Mouse (Mus musculus) forebrain, embryonic 16.5 days (tissue): ENCODE measurements around the gene Aifm1. TPM values are rescaled to one million over a fixed set of nuclear protein-coding genes. Genes with fewer than 3 reads are reported as not detected.

Experiments used
- ATAC-seq: fragments of 200-750 bp; cut with Nextera tagmentation; 2 replicates; pipeline ENCODE4 v1.8.0; 2017; ENCODE audit warnings: mild to moderate bottlenecking, moderate library complexity
- H3K27ac ChIP-seq: fragments of 300-500 bp; sonication (generic); 2 replicates; pipeline ENCODE4 v1.5.1; 2014; ENCODE audit warnings: low read length, control low read depth
- H3K27me3 ChIP-seq: fragments of 300-500 bp; sonication (generic); replicated peaks from 2 replicates; pipeline ENCODE4 v1.6.1; 2014; ENCODE audit warnings: low read length; ENCODE audit not compliant: control insufficient read depth, insufficient read depth
- H3K36me3 ChIP-seq: fragments of 300-500 bp; sonication (generic); 2 replicates; pipeline ENCODE4 v1.6.1; 2014; ENCODE audit not compliant: control insufficient read depth, insufficient read depth
- H3K4me1 ChIP-seq: fragments of 300-500 bp; sonication (generic); replicated peaks from 2 replicates; pipeline ENCODE4 v1.6.1; 2014; ENCODE audit warnings: low read length; ENCODE audit not compliant: control insufficient read depth, insufficient read depth
- H3K4me2 ChIP-seq: fragments of 300-500 bp; sonication (generic); 2 replicates; pipeline ENCODE4 v1.6.1; 2014; ENCODE audit warnings: mild to moderate bottlenecking, low read length, control low read depth
- H3K4me3 ChIP-seq: fragments of 300-500 bp; sonication (generic); replicated peaks from 2 replicates; pipeline ENCODE4 v1.5.1; 2014; ENCODE audit warnings: mild to moderate bottlenecking, low read length, control low read depth
- H3K9ac ChIP-seq: fragments of 300-500 bp; sonication (generic); replicated peaks from 2 replicates; pipeline ENCODE4 v1.6.1; 2014; ENCODE audit warnings: low read depth, low read length, control low read depth
- H3K9me3 ChIP-seq: fragments of 300-500 bp; sonication (generic); 2 replicates; pipeline ENCODE4 v1.6.1; 2016; ENCODE audit warnings: low read length; ENCODE audit not compliant: control insufficient read depth
- WGBS: fragments of 180-500 bp; shearing (Covaris S2); extraction: QIAGEN DNeasy Blood & Tissue Kit; methylation state at CpG from one replicate; pipeline ENCODE4 v1.1.7; 2014; 5-methylcytosine and 5-hydroxymethylcytosine counted together
- polyA plus RNA-seq: library from polyadenylated mRNA; unstranded; fragments of >200 nt; fragmentation: Nextera tagmentation; extraction: Ambion mirVana; gene quantifications from 2 replicates; pipeline ENCODE4 v1.2.1, GENCODE M21; 2015

The Aifm1 gene
- polyA plus RNA-seq, 1 experiment from 2014 or later, result 47.7 TPM

GRCm38 (mm10) chrX:48462754-48463507 is 50.4 kb downstream of the Aifm1 start, which contains the start of gene Elf4:
Gene Elf4 (minus strand): TSS chrX:48463132.
- H3K4me3 ChIP-seq, result peak within 1 kb of the TSS; percentile 27
- H3K27ac ChIP-seq, result no peak within 1 kb of the TSS
- no peaks in the 10 kb centered on the region for H3K27me3 ChIP-seq
- no peaks in the 10 kb centered on the region for H3K36me3 ChIP-seq
- H3K4me1 ChIP-seq, result 0 out of 2 replicates have a peak, but pooled peaks cover 2% of the 10 kb centered on the region
- H3K4me2 ChIP-seq, result peak within 1 kb of the TSS; percentile 49
- H3K9me3 ChIP-seq, result no peaks in the 10 kb centered on the region
- WGBS, result 17% methylated on average over 38 of the region's 38 CpGs
- no peak within 1 kb of the TSS; the same call in 1 of the 2 replicates for H3K9ac ChIP-seq
- ATAC-seq, result peak; percentile 90

DNA sequence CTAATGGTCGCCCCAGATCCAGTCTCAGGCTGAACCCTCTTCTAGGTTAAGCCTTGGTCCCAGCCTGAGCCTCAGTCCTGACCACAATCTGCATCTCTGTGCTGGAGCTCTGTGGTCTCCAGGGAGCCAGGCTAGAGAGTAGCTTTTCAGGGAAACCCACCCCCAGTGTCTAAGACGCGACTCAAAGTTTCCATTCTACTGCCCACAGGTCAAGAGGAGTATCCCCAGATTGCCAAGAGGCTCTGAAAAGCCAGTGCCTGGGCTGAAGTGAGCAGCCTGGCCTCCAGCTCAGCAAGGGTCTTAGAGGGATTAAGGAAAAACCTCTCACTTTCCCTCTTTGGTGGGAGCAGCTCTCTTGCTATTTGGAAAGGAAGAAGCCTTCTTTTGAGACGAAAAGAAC is 51.1 kb downstream of the Aifm1 start:
- H3K27ac ChIP-seq, result no peak overlapping the region
- H3K4me3 ChIP-seq, result peak overlapping the region; percentile 27
- H3K36me3 ChIP-seq, result no peaks in the 10 kb centered on the region
- H3K27me3 ChIP-seq, result no peaks in the 10 kb centered on the region
- H3K9ac ChIP-seq, result no peak overlapping the region
- H3K9me3 ChIP-seq, result no peaks in the 10 kb centered on the region
- ATAC-seq, result peak; percentile 18; the same call in 1 of the 2 replicates
- 39% methylated on average over 4 of the region's 4 CpGs for WGBS
- peak overlapping the region; percentile 49 for H3K4me2 ChIP-seq
- H3K4me1 ChIP-seq, result 0 out of 2 replicates have a peak, but pooled peaks cover 2% of the 10 kb centered on the region

GRCm38 (mm10) chrX:48461006-48461405 is 52.4 kb downstream of the Aifm1 start:
- Histone ChIP-seq H3K4me1 (0 out of 2 replicates have a peak, but pooled peaks cover 2% of the 10 kb centered on the region), H3K27ac (no peak overlapping the region), H3K27me3 (no peaks in the 10 kb centered on the region), H3K4me2 (no peak overlapping the region), H3K9ac (no peak overlapping the region), H3K4me3 (no peak overlapping the region), H3K36me3 (no peaks in the 10 kb centered on the region), H3K9me3 (no peaks in the 10 kb centered on the region)
- no peak for ATAC-seq
- 68% methylated on average over 4 of the region's 4 CpGs for WGBS

- Histone ChIP-seq H3K4me3 (no peak overlapping the region), H3K4me1 (0 out of 2 replicates have a peak, but pooled peaks cover 2% of the 10 kb centered on the region), H3K4me2 (no peak overlapping the region), H3K9me3 (no peaks in the 10 kb centered on the region), H3K27me3 (no peaks in the 10 kb centered on the region), H3K36me3 (no peaks in the 10 kb centered on the region), H3K27ac (no peak overlapping the region), H3K9ac (no peak overlapping the region)
- ATAC-seq, result no peak
- WGBS, result 86% methylated on average over 7 of the region's 7 CpGs
These were observed 52.9 kb downstream of the Aifm1 start for GRCm38 (mm10) chrX:48460496-48460895.

DNA sequence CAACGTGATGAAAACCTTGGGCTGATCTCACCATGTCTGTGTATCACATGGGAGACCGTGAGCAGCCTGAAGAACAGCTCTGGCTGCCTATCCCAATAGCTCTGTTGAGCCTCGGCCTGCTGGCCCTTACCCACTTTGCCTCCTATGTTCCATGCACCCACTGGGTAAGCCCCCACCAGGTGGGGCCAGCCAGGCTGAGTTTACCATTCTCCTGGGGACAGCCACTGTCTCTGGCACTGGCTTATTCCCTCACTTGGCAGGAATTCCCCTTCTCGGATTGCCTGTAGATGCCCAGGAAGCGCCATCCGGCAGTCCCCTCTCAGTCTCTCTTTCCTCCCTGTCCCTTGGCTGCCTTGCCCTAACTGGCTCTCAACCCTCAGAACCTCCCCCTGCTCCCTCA is 56.4 kb downstream of the Aifm1 start:
- Histone ChIP-seq H3K4me3 (no peak overlapping the region), H3K4me1 (peaks cover 5% of the 10 kb centered on the region; the same call in 1 of the 2 replicates), H3K9ac (no peak overlapping the region), H3K36me3 (no peaks in the 10 kb centered on the region), H3K27me3 (no peaks in the 10 kb centered on the region; the same call in 1 of the 2 replicates), H3K27ac (no peak overlapping the region), H3K4me2 (no peak overlapping the region), H3K9me3 (no peaks in the 10 kb centered on the region)
- no peak for ATAC-seq
- WGBS, result 62% methylated on average over 6 of the region's 6 CpGs

DNA sequence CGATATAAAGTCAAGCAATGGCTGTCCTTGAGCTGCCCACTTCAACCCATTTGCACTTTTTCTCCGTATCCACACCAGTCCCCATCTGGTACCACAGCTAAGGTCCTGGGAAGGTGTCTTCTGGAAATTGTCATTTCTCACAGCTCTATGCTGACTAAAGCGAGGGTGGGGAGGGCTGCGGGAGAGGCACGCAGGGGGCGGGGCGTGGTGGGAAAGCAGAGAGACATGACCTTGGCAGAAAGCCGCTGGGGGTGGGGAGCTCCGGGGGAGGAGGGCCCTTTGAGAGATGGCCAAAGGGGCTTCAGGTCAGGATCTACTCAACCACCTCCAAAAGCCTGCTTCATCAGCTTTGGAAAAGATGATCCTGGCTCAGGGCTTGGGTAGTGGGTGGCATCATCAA is 58.3 kb downstream of the Aifm1 start:
- WGBS, result 28% methylated on average over 9 of the region's 9 CpGs
- H3K36me3 ChIP-seq, result no peaks in the 10 kb centered on the region
- H3K27me3 ChIP-seq, result peaks cover 7% of the 10 kb centered on the region; the same call in 1 of the 2 replicates
- H3K4me2 ChIP-seq, result no peak overlapping the region
- H3K4me1 ChIP-seq, result peaks cover 5% of the 10 kb centered on the region; the same call in 1 of the 2 replicates
- H3K27ac ChIP-seq, result no peak overlapping the region
- H3K4me3 ChIP-seq, result no peak overlapping the region
- H3K9ac ChIP-seq, result no peak overlapping the region
- ATAC-seq, result no peak
- H3K9me3 ChIP-seq, result no peaks in the 10 kb centered on the region; the same call in 1 of the 2 replicates

DNA sequence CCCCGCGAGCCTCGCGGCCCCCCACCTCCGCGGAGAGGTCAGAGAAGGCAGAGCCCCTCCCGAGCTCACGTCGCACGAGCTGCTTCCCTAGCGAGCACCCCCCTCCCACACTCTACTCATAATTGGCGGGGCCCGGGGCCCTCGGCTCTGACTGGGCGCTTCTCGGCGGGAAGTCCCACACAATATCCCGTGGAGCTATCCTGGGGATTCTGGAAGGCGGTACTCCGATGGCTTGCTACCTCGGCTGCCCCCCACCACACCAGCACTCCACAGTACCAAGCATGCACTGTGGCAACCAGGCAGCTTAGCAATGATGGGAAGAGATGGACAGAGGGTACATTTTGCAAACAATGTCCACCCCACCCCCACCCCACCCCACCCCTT is 58.9 kb downstream of the Aifm1 start:
- H3K27ac ChIP-seq, result no peak overlapping the region
- peaks cover 5% of the 10 kb centered on the region; the same call in 1 of the 2 replicates for H3K4me1 ChIP-seq
- 29% methylated on average over 15 of the region's 21 CpGs for WGBS
- peaks cover 7% of the 10 kb centered on the region; the same call in 1 of the 2 replicates for H3K27me3 ChIP-seq
- H3K9me3 ChIP-seq, result no peaks in the 10 kb centered on the region; the same call in 1 of the 2 replicates
- H3K9ac ChIP-seq, result no peak overlapping the region
- peak; percentile 11; the same call in 1 of the 2 replicates for ATAC-seq
- peak overlapping the region; percentile 43 for H3K4me3 ChIP-seq
- peak overlapping the region; percentile 52 for H3K4me2 ChIP-seq
- no peaks in the 10 kb centered on the region for H3K36me3 ChIP-seq

GRCm38 (mm10) chrX:48453736-48454494 is 59.4 kb downstream of the Aifm1 start:
- H3K4me1 ChIP-seq, result peaks cover 5% of the 10 kb centered on the region; the same call in 1 of the 2 replicates
- H3K4me2 ChIP-seq, result peak overlapping the region; percentile 52
- no peaks in the 10 kb centered on the region; the same call in 1 of the 2 replicates for H3K9me3 ChIP-seq
- peak overlapping the region; percentile 5; the same call in 1 of the 2 replicates for H3K9ac ChIP-seq
- H3K27ac ChIP-seq, result no peak overlapping the region
- peaks cover 7% of the 10 kb centered on the region; the same call in 1 of the 2 replicates for H3K27me3 ChIP-seq
- peak; percentile 79 for ATAC-seq
- H3K36me3 ChIP-seq, result no peaks in the 10 kb centered on the region
- 25% methylated on average over 40 of the region's 91 CpGs for WGBS
- H3K4me3 ChIP-seq, result peak overlapping the region; percentile 43
